ENCODE assay signal across 8 mouse cellular contexts in the genomic region with DNA sequence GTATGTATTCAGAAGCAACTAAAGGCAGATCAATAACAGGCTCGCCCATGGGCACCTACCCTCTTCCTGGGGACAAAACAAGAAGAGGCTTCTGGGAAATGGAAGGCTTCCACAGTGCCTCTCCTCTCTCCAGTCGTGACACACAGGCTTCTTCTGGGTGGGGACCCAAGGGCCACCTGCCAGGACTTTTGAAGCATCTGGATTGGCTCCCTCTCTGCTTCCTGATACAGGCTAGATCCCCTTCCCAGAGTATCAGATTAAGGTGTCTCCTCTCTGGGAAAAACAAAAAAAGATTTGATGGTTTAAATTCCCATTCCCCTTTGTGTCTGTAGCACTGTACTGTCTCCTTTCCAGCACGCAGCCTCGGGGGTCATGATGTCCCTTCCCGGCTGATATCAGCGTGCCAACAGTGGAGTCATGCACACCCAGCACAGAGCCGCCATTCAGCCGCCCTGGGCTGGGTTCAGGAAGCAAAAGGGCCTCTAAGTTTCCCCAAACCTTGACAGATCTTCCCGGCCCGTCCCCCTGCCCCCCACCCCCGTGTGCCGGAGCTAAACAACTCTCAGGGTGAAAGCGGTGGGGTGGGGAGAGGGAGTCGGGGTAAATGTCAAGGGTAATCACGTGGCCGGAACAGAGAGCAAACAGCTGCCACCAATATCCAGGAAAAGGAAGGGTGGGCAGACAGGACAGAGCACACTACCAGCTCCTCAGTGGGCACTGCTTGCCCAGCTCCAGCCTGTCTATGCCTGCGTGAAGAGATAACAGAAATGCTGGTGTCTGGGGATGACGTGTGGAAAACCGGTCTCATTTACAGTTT. TPM values are rescaled to one million over a fixed set of nuclear protein-coding genes. Genes with fewer than 3 reads are reported as not detected.
A peak's percentile ranks its signal among the peaks of the same experiment; 100 is the strongest.
DNase-seq lines count a peak whose midpoint lies in the region; ATAC-seq lines count a peak whose summit lies in the region.

No protein-coding gene starts in this region.

- peaks cover 5% of the 10 kb centered on the region; the same call in 1 of the 2 replicates for H3K9me3 ChIP-seq in hindbrain, embryonic 13.5 days
- H3K9me3 ChIP-seq in liver, embryonic 16.5 days (replicated peaks; ENCODE audit: control insufficient read depth, low read length) = no peaks in the 10 kb centered on the region

- peak; percentile 25 for DNase-seq in kidney, adult 11 months
- DNase-seq in kidney, postnatal 14 days = no peak
- peak; percentile 21 to 28 for DNase-seq in gastrocnemius, adult 8-10 months (ENCODE audit: low spot score in 2 of 2)
- DNase-seq in skeletal muscle tissue, adult 2 months (ENCODE audit: low read depth, low spot score) = peak; percentile 53
- DNase-seq in right cerebral cortex, adult 18-20 months = no peak
- DNase-seq in right cerebral cortex, postnatal 25 days = no peak

- peak overlapping the region; percentile 52 for H3K9ac ChIP-seq in hindbrain, embryonic 13.5 days
- peak overlapping the region; percentile 67 for H3K9ac ChIP-seq in liver, embryonic 16.5 days (ENCODE audit: low read depth, low read length)

- peaks cover 20% of the 10 kb centered on the region for H3K4me1 ChIP-seq in hindbrain, embryonic 13.5 days (replicated peaks)
- H3K4me1 ChIP-seq in liver, embryonic 16.5 days (ENCODE audit: control insufficient read depth, low read depth, low read length) = peaks cover 33% of the 10 kb centered on the region

- H3K27me3 ChIP-seq in hindbrain, embryonic 13.5 days = no peaks in the 10 kb centered on the region
- no peaks in the 10 kb centered on the region for H3K27me3 ChIP-seq in liver, embryonic 16.5 days (ENCODE audit: control insufficient read depth, insufficient read depth, low read depth, low read length)

- peak; percentile 71 for ATAC-seq in hindbrain, embryonic 13.5 days (ENCODE audit: low FRiP score)
- ATAC-seq in liver, embryonic 16.5 days (ENCODE audit: low read depth) = peak; percentile 92

- H3K27ac ChIP-seq in hindbrain, embryonic 13.5 days = no peak overlapping the region
- peak overlapping the region; percentile 87 for H3K27ac ChIP-seq in liver, embryonic 16.5 days (ENCODE audit: low read length)

- H3K4me2 ChIP-seq in hindbrain, embryonic 13.5 days = peak overlapping the region; percentile 43
- H3K4me2 ChIP-seq in liver, embryonic 16.5 days (ENCODE audit: low read depth, low read length) = peak overlapping the region; percentile 79

- WGBS in hindbrain, embryonic 13.5 days = 44% methylated on average over 19 of the region's 19 CpGs
- WGBS in liver, embryonic 16.5 days (ENCODE audit: insufficient replicate concordance) = 16% methylated on average over 19 of the region's 19 CpGs

- H3K4me3 ChIP-seq in hindbrain, embryonic 13.5 days = 0 out of 2 replicates have a peak overlapping the region, but pooled peaks have one; percentile 19
- H3K4me3 ChIP-seq in liver, embryonic 16.5 days (ENCODE audit: low read depth, low read length) = peak overlapping the region; percentile 46

- peaks cover 20% of the 10 kb centered on the region for H3K36me3 ChIP-seq in hindbrain, embryonic 13.5 days
- no peaks in the 10 kb centered on the region for H3K36me3 ChIP-seq in liver, embryonic 16.5 days (ENCODE audit: control insufficient read depth, insufficient read depth)

RNA-seq across cellular contexts. Expression of gene Ntn4, which starts 38.9 kb away (rescaled TPM):
- total RNA-seq in gastrocnemius, adult 8-10 months (2022) = 1 to 10 TPM; 4.6 to 7.7 (median 6.2) TPM
- polyA plus RNA-seq in hindbrain, embryonic 13.5 days (2015; fragmentation: Nextera tagmentation; extraction: Ambion mirVana) = 1.2 and 2.2 TPM in 2 replicates
- 0.22 and 0.23 TPM in 2 replicates for polyA plus RNA-seq in liver, embryonic 16.5 days (2015; fragmentation: Nextera tagmentation; extraction: Ambion mirVana)

Comparison
In these comparisons a context has a peak if more than half of its experiments do, and no peak if none do; other contexts are left out.
1. DNase-seq: peak in kidney, adult 11 months (single experiment), gastrocnemius, adult 8-10 months (2 of 2) and skeletal muscle tissue, adult 2 months (single experiment); none in kidney, postnatal 14 days (single experiment), right cerebral cortex, adult 18-20 months (single experiment) and right cerebral cortex, postnatal 25 days (single experiment).